Mouse (Mus musculus) kidney, postnatal 36 days (tissue): ENCODE measurements around the gene Gm16253.

ENCODE experiments used
- DNase-seq, 2 experiments: peaks; one replicate each; pipeline ENCODE4 v3.0.0; 2021 to 2022; ENCODE audit warnings: mixed read lengths in 2 of 2

The Gm16253 gene

DNA sequence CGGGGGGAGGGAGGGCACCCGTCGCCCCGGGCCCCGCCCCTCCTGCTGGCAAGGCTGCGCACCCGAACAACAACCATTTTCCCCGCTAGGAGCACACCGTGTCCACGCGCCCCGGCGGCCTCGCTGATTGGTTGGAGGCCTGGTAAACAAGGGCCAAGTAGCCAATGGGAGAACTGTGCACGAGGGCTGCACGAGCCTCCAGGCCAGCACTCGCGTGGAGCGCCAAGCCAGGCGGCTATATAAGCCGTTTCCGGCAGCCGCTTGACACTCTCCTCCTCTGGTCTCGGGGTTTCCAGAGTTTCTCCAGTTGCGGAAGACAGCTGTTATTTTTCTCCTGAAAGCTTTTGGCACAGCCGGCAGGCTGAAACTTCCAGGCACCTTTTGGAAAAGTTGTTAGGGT is 19.1 kb upstream of the Gm16253 start, which contains the start of gene Txnip:
Txnip (plus strand) TSS at position 264 of the 400 bp plus-strand sequence.
- peak; percentile 100 for DNase-seq

DNA sequence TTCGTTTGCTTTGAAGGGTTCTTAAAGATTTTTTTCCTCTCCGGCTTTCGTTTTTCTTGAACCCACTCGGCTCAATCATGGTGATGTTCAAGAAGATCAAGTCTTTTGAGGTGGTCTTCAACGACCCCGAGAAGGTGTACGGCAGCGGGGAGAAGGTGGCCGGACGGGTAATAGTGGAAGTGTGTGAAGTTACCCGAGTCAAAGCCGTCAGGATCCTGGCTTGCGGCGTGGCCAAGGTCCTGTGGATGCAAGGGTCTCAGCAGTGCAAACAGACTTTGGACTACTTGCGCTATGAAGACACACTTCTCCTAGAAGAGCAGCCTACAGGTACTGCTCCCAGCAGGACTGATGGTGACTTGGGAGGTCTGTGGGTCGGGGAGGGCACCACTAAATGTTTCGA is 18.6 kb upstream of the Gm16253 start:
- peak; percentile 39 to 64 for DNase-seq

DNA sequence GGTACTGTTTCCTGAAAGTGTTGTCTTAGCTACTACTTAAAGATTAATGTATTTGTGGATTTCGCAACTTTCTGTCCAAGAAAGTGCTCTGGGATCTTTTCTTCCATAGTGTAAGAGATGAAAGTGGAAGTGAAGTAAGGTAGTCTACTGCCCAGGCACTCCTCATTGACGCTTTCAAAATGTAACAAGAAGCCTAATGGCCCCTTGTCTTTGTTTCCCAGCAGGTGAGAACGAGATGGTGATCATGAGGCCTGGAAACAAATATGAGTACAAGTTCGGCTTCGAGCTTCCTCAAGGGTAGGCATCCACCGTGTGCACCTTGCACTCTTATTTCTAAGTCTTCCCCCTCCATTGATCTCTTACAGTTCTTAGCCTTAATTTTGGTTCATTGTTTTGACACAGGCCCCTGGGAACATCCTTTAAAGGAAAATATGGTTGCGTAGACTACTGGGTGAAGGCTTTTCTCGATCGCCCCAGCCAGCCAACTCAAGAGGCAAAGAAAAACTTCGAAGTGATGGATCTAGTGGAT is 18.1 kb upstream of the Gm16253 start:
- DNase-seq: peak in 1 of 2 experiments; percentile 8

DNA sequence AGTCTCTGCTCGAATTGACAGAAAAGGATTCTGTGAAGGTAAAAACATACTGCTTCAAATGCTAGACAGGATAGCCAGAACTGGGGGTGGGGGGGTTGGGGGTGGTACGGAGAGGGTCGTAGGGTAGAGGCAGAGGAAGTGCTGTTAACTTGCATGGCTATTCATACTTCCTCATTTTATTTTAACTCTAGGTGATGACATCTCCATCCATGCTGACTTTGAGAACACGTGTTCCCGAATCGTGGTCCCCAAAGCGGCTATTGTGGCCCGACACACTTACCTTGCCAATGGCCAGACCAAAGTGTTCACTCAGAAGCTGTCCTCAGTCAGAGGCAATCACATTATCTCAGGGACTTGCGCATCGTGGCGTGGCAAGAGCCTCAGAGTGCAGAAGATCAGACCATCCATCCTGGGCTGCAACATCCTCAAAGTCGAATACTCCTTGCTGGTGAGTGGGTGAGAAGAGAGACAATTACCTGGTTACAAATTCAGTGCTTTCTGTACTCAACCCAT is 17.3 kb upstream of the Gm16253 start:
- DNase-seq: peak in 1 of 2 experiments; percentile 30

DNA sequence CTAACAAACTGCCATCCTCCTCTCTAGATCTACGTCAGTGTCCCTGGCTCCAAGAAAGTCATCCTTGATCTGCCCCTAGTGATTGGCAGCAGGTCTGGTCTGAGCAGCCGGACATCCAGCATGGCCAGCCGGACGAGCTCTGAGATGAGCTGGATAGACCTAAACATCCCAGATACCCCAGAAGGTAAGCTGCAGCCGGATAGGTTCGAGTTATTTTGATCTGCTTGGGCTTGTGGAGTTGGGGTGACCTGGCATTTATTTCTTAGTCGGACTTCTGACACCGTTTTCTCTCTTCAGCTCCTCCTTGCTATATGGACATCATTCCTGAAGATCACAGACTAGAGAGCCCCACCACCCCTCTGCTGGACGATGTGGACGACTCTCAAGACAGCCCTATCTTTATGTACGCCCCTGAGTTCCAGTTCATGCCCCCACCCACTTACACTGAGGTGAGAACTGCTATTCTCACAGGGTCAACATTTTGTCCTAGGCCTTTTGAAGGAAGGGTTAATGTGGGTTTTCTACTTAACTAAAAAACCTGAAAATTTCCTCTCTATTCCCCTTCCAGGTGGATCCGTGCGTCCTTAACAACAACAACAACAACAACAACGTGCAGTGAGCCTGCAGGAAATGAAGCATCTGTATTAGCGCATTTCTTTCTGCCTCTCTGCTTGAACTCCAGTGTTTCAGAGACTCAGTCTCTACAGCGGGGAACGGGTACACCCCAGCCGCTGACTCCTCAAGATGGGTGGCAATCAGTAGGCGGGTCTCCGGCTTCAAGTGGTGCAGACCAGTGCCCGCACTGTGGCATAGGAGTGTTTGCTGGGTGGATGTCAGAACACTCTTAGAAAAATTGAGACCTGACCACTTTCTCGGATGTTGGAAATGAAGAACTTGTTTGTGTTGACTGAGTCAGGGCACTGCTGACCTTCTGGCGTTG is 16.6 kb upstream of the Gm16253 start:
- DNase-seq: peak; percentile 35 to 47

DNA sequence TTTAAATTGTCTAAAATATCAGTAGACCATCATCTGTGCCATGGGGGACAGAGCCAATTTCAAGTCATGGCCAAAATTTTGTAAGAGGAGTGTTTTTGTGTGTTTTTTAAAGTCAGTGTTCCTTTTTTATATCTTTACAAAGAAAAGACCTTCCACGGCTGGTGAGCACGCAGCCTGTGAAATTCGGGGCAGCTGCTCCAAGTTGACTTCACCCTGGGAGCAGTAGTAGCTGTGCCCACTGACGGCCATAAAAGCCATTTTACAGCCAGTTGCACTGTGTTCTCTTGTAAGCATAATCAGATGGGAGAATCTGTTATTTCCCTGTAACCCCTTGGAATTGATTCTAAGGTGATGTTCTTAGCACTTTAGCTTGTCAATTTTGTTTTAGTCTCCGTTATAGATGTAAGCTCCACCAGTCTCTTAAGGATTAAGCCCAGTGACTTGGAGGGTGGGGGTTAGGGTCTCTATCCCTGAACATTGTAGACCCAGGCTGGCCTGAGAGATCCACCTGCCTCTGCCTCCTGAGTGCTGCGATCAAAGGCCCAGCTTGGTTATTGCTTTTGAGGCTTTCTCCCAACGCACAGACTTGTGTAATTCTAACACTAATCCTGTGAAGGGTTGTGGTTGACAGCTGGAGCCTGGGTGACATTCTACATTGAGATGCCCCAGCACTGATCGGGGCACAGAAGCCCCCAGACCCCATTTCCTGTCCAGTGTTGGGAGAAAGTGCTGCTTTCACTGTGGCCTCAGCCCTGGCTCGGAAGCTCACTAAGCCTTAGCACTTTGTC is 15.7 kb upstream of the Gm16253 start:
- DNase-seq: peak; percentile 29 to 47

DNA sequence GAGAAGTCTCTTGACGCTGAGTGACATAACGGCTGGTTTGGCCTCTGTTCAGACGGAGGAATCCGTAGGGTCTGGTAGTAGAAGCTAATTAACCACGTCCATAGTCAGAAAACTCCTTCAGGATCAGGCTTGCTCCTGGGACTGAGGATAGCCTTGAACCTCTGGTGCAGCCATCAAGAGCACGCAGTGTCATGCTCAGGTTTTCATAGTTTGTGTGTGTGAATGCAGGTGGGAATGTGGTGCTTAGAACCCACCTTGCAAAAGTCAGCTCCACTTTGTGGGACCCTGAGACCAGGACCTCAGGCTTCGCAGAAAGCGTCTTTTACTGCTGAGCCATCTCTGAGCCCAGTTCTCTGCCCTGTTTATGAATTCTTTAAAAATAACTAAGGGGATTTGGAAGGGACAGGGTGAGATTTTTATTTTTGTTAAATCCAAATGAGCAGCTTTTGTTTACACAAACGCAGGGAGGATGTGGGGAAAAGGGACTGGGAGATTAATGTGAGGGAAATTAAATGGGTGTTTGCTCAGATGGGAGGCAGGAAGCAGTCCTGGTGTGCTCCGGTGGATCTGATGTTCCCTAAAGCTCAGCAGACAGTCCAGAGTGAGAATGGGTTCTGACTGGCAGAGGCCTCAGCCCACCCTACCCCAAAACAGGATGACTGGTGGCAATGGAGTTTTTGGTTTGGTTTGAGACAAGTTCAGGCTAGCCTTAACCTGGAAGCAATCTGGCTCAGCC is 14.7 kb upstream of the Gm16253 start:
- peak; percentile 49 to 74 for DNase-seq

DNA sequence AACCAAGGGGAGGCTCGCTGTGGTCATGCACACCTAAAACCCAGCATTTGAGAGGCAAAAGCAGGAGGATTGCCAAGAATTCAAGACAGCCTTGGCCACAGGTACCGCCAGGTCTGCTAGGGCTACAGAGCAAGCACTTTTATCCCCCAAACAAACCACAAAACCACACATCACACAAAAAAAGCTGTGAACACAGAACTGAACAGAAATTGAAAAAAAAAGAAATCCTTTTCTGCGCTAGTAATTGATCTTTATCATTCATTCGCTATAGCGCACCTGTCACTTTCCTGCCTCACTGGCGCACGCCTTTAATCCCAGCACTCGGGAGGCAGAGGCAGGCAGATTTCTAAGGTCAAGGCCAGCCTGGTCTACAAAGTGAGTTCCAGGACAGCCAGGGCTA is 13.5 kb upstream of the Gm16253 start:
- peak; percentile 26 to 37 for DNase-seq

DNA sequence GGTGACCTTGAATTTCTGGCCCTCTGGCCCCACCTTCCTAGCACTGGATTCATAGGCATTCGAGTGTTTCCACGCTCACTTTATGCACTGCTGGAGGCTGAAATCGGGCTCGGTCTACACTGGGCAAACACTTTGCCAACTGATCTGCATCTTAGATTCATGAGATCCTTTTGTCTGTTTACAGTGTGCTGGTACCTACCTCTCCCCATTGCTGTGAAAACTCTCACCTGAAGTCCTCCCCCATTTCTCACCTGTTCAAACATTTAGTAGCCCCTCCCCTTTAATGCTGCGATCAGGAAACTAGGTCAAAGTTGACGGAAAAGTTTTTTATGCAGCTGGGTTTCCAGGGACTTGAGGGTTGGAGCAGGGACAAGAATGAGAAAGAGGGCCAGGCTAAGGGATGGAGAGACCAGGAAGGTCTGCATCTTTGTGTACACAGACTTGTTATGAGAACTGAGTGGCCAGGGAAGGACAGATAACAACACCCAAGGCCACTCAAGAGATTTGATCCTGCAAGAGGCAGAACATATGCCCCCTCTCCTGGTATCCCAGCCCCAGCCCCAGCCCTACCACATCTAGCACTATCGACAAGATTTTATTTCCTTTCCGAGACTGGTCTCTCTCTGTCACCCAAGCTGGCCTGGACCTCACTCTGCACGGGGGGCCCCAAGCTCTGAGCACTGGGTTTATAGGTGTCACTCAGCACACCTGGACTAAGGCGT is 12.7 kb upstream of the Gm16253 start:
- peak; percentile 63 to 73 for DNase-seq

DNA sequence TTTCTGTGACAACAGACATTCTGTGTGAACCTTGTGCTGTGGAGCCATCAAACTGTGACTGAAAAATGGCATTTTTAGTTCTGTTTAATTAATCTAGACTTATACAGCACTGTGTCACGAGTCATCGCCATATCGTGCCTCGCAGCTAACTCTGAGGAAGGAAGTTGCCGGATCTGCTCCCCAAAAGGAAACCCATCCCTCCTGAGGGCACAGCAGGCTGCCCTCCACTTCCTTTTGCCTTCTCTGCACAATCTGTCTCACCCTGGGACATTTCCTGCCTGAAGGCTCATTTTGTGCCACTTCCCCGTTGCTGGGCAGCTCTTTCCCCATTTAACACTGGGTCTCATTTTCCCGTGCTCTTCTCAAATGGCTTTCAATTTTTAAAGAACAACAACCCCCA is 12.2 kb upstream of the Gm16253 start:
- peak; percentile 62 to 75 for DNase-seq

DNA sequence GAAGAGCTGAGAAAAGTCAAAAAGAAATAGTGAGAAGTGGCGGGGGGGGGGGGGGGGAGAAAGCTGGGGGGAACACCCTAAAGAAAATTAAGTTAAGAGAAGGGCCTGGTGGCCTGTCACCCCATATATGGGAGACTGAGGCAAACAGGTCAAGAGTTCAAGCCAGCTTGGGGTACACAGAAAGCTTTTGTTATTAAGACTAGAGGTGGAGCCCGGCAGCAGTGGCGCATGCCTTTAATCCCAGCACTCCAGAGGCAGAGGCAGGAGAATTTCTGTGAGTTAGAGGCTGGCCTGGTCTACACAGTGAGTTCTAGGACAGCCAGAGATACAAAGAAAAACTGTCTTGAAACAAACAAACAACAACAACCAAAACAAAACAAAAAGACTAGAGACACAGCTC is 11.7 kb upstream of the Gm16253 start:
- peak in 1 of 2 experiments; percentile 3 for DNase-seq

DNA sequence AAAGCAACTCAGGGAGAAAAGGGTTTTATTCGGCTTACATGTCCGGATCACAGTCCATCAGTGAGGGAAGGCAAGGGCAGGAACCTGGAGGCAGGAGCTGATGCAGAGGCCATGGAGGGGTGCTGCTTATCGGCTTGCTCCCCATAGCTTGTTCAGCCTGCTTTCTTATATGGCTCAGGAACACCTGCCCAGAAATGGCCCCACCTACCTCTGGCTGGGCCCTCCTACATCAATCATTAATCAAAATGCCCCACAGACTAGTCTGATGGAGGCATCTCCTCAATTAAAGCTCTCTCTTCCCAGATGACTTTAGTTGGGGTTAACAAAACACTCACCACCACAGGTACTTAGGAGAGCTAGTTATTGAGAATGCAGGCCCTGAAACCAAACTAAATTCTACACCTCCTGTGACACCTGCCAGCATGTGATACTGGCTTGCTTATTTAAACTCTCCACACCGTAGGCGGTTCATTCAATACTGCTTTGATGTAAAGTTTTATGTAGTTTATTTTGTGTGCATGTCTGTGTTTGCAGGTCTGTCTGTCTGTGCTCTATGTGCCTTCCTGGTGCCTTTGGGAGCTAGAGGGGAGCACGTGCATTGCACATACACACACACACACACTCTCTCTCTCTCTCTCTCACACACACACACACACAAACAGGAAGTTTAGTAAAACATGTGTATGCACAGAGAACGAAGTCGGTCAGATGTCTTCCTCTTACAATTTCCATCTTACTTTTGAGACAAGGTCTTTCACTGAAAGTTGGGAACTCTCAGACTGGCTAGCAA is 9.9 kb upstream of the Gm16253 start:
- DNase-seq: peak; percentile 75 to 81

DNA sequence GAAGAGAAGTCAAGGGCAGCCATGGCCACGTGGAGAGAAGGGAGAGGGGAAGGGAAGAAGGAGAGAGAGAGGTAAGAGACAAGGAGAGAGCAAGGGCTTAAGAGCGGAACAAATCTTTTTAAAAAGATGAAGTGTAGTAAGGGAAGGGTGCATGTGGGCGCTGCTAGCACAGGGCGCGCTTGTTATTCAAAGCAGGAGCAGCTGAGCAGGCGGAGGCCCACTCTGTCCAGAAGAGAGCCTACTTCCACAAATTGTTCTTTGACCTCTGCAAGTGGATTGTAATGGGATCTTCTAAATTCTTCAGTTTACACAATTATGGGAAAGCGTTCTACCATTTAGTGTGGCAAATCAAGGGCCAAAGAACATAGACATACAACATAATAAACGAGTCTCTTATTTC is 8.2 kb upstream of the Gm16253 start:
- DNase-seq: peak; percentile 41 to 49

DNA sequence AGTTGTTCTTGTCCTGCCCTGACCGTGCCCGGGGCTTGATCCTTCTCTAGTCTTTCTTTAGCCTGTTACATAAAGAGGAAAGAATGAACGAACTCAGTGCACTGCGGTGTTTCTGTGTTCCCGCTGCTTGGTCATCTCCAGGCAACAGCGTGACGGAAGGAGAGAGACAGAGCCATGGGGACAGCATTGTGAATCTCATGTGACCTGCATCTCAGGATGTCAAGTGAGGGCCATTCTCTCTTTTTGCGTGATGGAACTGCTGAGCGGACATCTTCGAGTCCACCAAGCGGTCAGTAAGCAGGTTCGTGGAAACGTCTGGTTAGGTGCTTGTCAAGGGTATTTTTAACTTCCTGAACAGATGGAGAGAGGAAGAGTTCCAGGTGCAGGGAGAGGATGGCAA is 7.3 kb upstream of the Gm16253 start:
- DNase-seq: peak; percentile 32 to 40

DNA sequence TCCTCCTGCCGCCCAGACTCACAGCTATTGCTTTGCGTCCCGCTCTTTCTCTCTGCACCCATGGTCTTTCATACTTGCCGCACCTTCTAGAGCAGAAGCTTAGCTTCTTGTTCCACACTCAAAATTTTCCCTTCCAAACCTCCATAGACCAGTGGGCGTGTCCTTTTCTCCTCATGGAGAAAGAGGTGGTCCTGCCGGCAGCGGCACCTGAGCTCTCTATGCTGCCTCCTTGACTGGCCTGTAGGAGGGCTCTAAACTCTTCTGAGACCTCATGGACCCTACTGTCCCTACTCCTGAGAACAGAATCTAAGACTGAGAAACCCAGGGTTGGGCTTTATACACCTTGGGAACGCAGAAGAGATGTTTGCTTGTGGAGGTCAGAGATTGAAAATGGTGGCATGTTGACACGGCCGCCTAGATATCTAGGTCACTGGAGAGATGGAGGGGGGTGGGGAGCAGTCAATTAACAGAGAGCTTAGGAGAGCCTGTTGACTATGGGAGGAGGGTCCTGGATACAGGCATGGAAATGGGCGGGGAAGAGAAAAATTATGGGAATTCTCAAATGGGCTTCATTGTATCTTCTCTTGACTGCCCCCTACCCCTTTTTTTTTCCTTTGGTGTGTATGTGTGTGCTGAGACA is 6.7 kb upstream of the Gm16253 start:
- peak in 1 of 2 experiments; percentile 17 for DNase-seq

DNA sequence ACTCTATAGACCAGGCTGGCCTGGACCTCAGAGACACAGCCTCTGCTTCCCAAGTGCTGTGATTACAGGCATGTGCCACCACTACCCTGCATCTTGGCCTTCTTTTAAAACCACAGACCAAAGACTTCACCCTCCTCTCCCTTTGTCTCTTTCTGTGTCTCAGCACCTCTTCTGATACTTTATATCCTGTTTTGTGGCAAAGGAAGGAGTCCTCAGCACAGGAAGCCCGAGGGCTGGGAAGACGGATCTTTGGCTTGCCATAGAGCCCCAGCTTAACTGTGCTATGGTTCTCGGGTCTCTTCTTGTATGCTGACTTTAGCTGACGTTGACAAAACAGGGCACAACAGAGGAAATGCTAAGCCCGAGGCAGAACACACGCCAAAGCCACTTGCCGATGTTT is 6.1 kb upstream of the Gm16253 start:
- DNase-seq: no peak

DNA sequence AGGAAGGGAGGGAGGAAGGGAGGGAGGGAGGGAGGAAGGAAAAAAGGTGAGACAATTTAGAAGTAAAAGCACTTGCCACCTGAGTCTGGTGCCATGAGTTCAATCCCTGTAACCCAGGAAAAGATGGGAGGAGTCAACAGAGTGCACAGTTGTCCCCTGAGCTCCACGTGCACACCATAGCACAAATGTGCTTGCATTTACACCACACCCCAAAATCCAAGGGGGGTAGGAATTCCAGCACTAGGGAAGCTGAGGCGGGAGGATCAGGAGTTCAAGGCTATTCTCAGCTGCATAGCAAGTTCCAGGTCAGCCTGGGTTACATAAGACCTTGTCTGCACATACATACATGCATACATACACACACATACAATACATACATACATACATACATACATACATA is 5.4 kb upstream of the Gm16253 start:
- no peak for DNase-seq

DNA sequence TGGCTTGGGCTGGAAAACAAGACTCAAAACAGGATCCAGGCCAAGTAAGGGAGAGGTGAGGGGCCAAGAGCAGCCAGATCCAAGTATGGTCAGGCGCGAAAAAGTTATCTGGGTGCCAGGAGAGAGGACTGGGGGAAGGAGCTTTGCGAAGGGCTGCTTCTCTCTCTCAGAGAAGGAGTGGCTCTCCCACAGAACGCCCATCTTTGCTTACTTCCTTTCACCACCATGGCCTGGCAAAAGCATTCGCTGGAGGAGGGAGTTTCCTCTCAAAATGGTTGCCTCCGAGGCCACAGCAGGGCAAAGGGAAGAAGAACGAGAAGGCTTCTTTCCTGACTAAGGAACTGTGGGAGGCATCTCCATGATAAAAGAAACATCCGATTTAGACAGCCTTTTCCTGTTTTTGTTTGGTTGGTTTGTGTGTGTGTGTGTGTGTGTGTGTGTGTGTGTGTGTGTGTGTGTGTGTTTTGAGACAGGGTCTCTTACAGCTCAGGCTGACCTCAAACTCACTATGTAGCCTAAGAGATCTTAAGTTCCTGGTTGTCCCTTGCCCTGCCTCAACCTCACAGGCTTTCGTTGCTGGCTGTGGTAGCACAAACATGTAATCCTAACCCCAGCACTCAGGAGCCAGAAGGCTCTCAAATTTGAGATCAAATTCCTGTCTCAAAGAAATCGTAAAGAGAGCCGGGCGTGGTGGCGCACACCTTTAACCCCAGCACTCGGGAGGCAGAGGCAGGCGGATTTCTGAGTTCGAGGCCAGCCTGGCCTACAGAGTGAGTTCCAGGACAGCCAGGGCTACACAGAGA is 4.7 kb upstream of the Gm16253 start:
- peak; percentile 78 to 81 for DNase-seq
